Mouse (Mus musculus): ENCODE measurements at regions not wholly inside any gene's neighbourhood (a gene's known extent, or its start where the extent isn't known, plus 50 kb on each side); places are given as distances from the start of the nearest gene placed in this dataset.
A peak's percentile ranks its signal among the peaks of the same experiment; 100 is the strongest.

DNA sequence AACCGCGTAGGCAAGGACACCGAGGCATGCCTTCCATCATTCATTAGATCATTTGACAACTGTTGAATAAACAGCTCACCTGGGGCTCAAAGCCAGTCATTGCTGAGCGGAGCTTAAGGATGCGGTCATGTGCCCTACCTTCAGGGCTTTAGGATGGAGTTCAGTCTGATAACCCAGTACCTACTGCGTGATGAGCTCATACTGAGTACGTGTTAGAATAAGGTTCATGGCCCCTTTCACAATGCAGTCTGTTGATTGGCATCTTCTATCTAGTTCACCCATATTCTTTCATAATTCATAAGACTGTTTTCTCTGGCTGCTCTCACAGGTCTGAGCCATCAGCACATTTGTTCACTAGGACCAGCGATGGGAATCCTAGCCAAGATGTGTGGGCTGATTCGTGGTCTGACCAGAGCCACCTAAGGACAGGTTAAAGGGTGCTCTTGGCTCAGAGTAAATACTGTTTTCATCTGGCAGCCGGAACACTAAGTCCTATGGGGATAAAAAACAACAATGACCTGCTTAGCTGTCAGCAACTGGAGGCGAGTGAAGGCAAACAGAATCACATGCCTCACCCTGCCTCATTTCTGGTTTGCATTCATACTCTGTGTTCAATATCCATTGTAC is 71.4 kb upstream of the Elovl5 start:
- no peak for DNase-seq (ENCODE audit: low spot score in 2 of 2)

DNA sequence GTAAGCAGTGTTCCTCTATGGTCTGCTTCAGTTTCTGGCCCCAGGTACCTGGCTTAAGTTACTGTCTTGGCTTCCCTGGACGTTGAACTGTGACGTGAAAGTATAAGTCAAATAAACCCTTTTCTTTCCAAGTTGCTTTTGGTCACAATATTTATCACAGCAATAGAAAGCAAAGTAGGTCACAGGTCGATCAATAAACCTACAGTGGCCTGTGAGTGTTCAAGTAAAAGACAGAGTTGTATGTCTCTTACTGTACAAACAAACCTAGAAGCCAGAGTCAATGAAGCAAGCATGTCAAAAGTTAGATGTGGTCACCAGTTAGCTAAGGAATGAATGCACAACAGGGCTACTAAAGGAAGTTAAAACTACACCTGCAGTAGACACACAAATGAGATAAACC is 68.6 kb upstream of the Elovl5 start:
- DNase-seq (ENCODE audit: low spot score in 2 of 2) = no peak

DNA sequence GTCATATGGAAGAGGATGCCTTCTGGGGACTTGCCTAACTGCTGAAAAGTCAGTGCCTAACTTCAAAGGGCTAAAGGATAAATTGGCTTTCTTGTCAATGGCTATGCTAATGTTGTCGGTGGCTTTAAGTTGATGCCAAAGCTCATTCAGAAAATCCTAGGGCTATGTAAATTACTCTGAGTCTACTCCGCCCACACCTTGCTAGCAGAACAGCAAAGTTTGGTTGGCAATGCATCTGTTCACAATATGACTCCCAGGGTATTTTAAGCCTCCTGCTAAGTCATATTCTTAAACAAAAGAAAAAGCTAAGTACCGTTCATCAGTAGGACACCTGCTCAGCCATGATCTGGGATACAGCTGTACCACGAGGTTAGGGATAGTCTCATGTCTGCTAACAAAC is 67.8 kb upstream of the Elovl5 start:
- DNase-seq (ENCODE audit: low spot score in 2 of 2) = peak; percentile 7 to 51

DNA sequence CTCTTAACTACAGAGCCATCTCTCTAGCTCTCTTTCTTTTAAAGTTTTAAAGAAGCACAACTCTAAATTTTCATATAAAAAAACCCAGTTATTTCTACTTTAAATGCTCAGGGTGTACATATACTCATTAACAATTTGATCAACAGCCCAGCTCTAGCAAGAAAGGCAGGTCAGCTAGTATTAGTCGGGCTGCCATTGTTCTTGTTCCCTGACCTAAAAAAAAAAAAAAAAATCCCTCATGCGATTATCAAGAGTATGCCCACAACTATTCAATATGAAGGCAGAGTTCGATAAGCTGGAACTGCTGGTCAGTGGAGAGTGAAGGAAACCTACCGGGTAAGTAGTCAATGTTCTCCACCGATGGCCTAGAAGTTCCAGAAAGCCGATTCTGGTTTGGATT is 65.8 kb upstream of the Elovl5 start:
- DNase-seq (ENCODE audit: low spot score in 2 of 2) = no peak

DNA sequence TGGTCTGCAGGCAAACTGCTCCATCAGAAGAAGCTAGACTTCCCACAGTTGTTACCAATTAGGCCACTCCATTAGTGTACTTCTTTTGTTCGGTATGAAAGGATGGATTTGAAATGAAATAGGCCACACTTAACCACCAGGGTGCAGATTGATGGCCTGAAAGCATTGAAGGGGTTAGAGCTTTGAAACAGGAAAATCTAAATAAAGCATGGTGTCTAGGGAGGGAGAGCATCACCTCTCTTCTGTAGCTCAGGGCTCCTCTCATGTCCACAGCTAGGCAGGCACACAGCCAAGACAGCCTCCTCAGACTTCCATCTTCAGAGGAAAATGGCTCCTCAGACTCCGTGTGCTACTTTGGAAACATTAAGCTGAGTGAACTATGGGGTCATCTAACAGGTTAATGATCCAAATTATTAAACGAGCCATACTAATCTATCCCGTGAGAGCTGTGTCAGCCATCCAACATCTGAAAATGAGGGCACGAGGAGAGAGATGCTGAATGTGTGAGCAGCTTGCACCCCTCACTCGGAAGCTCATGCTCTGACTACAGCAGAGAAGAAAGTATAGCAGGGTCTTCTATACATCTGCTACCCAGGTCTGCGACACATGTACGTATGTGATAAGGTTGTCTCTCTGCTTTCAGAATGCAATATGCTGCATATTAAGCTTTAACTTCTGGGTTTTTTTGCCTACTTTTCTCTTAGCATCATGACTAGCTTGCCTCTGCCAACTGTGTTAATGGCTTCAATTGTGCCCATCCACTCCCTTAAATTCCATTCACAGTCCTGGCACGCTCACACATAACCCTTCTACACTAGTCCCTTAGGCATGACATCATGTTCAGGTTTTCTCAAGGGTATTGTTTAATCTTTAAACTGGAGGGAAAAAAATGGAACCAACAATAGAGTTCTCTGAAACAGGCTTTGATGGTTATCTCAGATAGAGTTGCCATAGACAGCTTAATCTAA is 59.8 kb upstream of the Elovl5 start:
- no peak for DNase-seq (ENCODE audit: low spot score in 2 of 2)

DNA sequence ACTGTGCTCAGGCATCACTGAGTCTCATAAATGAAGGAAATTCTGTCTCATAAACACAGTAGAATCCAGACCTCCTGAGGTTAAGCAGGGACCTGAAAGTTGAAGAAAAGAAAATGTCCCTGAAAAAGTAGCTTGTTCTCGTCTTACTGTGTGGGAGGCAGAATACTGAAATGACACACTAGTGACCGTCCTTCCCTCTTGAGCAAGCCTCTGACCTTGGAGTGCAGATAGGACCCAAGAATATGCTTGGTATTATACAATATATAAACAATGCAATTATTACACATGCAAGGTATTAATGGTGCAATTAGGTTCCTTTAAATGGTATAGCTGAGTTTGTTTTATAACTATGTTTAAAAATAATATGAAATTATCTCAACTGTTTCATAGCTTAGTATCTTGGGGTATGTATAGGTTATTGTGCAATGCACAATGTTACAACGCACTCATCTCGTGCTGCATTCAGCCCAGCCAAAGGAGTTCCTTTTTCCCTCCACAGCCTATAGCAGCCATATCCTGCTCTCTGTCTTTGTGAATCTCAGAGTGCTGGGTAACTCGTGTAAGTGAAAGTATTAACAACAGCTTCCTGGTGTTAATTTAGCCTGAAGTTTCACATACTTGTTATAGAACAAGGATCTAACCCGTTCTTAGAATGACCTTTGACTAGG is 58.9 kb upstream of the Elovl5 start:
- no peak for DNase-seq (ENCODE audit: low spot score in 2 of 2)
